Comparison of ENCODE assay signal across 22 mouse cellular contexts in the genomic region with DNA sequence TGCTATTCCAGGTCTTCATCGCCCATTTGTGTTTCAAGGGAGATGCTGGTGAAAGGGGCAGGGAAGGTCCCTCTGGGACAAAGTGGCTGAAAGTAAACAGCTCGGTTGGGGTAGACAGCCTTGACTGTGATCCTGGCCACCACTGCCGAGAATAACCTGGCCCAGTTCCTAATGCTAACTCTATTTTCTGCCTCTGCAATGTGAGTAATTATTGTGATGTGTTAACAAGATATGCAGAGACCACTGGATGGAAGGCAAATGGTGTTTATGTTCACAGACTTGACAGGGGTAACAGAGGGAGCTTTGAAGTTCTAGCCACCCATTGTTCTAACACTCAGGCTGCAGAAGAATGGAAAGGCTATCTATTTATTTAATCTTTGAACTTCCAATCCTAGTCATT. TPM values are rescaled to one million over a fixed set of nuclear protein-coding genes. Genes with fewer than 3 reads are reported as not detected.
DNase-seq lines count a peak whose midpoint lies in the region; ATAC-seq and TF ChIP-seq lines count a peak whose summit lies in the region.
"Had no signal": no experiment of that assay in that cellular context is flagged by ENCODE, and none has a peak within 500 bp of the region (broad histone marks: within the 10 kb centered on the region; RNA-seq: fewer than 3 reads in every experiment).

No protein-coding gene starts in this region.

- no peak overlapping the region for H3K9ac ChIP-seq in hindbrain, postnatal 0 days (replicated peaks; ENCODE audit: low read length)
- H3K9ac ChIP-seq in hindbrain, embryonic 12.5 days = no peak overlapping the region
- no peak overlapping the region for H3K9ac ChIP-seq in lung, embryonic 16.5 days (ENCODE audit: low read length)
- H3K9ac ChIP-seq: embryonic facial prominence, embryonic 15.5 days; hindbrain, embryonic 13.5 days had no signal

- ATAC-seq in hindbrain, postnatal 0 days = no peak
- ATAC-seq in hindbrain, embryonic 12.5 days (ENCODE audit: low FRiP score) = no peak
- ATAC-seq in lung, embryonic 16.5 days (ENCODE audit: low read depth) = peak; percentile 71
- ATAC-seq: forebrain, embryonic 14.5 days had no signal

- no peaks in the 10 kb centered on the region for H3K27me3 ChIP-seq in hindbrain, postnatal 0 days (ENCODE audit: insufficient read depth, low read length)
- no peaks in the 10 kb centered on the region for H3K27me3 ChIP-seq in hindbrain, embryonic 12.5 days
- no peaks in the 10 kb centered on the region; the same call in 1 of the 2 replicates for H3K27me3 ChIP-seq in lung, embryonic 16.5 days (ENCODE audit: control insufficient read depth, insufficient read depth, low read depth, low read length)
- H3K27me3 ChIP-seq: embryonic facial prominence, embryonic 15.5 days; hindbrain, embryonic 13.5 days had no signal

- 0 out of 2 replicates have a peak, but pooled peaks cover 3% of the 10 kb centered on the region for H3K4me1 ChIP-seq in hindbrain, postnatal 0 days (ENCODE audit: insufficient read depth, low read length)
- H3K4me1 ChIP-seq in hindbrain, embryonic 12.5 days = peaks cover 10% of the 10 kb centered on the region
- no peaks in the 10 kb centered on the region; the same call in 1 of the 2 replicates for H3K4me1 ChIP-seq in lung, embryonic 16.5 days (replicated peaks; ENCODE audit: control insufficient read depth, insufficient read depth, low read length)
- H3K4me1 ChIP-seq: embryonic facial prominence, embryonic 15.5 days had no signal

- no peak overlapping the region for H3K4me2 ChIP-seq in hindbrain, postnatal 0 days (ENCODE audit: low read depth, low read length)
- no peak overlapping the region for H3K4me2 ChIP-seq in hindbrain, embryonic 12.5 days (replicated peaks)
- no peak overlapping the region for H3K4me2 ChIP-seq in lung, embryonic 16.5 days (ENCODE audit: low read depth, low read length)
- H3K4me2 ChIP-seq: embryonic facial prominence, embryonic 15.5 days; hindbrain, embryonic 13.5 days had no signal

- peak; percentile 3 for DNase-seq in hindbrain, postnatal 0 days (ENCODE audit: low spot score)
- DNase-seq in lung, postnatal 25 days (ENCODE audit: low spot score) = peak; percentile 64
- no peak for DNase-seq in ovary, postnatal 36 days (ENCODE audit: low spot score)
- no peak for DNase-seq in retina, embryonic 14.5 days (ENCODE audit: low spot score)
- no peak for DNase-seq in cerebellum, adult 11 months
- DNase-seq: adrenal gland, adult 8-10 months; adrenal gland, postnatal 36 days; cerebellum, adult 8-10 months; cerebellum, postnatal 14 days; embryo, embryonic 11 days; gastrocnemius, adult 2 months; gastrocnemius, postnatal 25 days; heart, postnatal 10 days; heart, postnatal 4 days had no signal

- WGBS in hindbrain, postnatal 0 days = 48% methylated on average over 3 of the region's 3 CpGs
- 48% methylated on average over 3 of the region's 3 CpGs for WGBS in hindbrain, embryonic 12.5 days
- WGBS in lung, embryonic 16.5 days = 29% methylated on average over 3 of the region's 3 CpGs

- H3K36me3 ChIP-seq in hindbrain, postnatal 0 days (ENCODE audit: insufficient read depth, low read length) = no peaks in the 10 kb centered on the region
- no peaks in the 10 kb centered on the region for H3K36me3 ChIP-seq in hindbrain, embryonic 12.5 days
- no peaks in the 10 kb centered on the region for H3K36me3 ChIP-seq in lung, embryonic 16.5 days (ENCODE audit: control insufficient read depth, insufficient read depth, low read length)
- H3K36me3 ChIP-seq: embryonic facial prominence, embryonic 15.5 days; forebrain, embryonic 10.5 days; hindbrain, embryonic 13.5 days had no signal

- H3K9me3 ChIP-seq in hindbrain, postnatal 0 days (ENCODE audit: low read length) = no peaks in the 10 kb centered on the region
- no peaks in the 10 kb centered on the region for H3K9me3 ChIP-seq in hindbrain, embryonic 12.5 days (replicated peaks)
- H3K9me3 ChIP-seq in lung, embryonic 16.5 days (ENCODE audit: control insufficient read depth, low read length) = no peaks in the 10 kb centered on the region
- H3K9me3 ChIP-seq: embryonic facial prominence, embryonic 15.5 days; forebrain, embryonic 10.5 days; hindbrain, embryonic 13.5 days had no signal

- H3K27ac ChIP-seq in hindbrain, postnatal 0 days = no peak overlapping the region
- H3K27ac ChIP-seq in hindbrain, embryonic 12.5 days = no peak overlapping the region
- no peak overlapping the region for H3K27ac ChIP-seq in lung, embryonic 16.5 days (ENCODE audit: low read length)
- H3K27ac ChIP-seq: embryonic facial prominence, embryonic 15.5 days; forebrain, embryonic 10.5 days; gastrocnemius, adult 2 months; hindbrain, embryonic 13.5 days had no signal

- H3K4me3 ChIP-seq in hindbrain, postnatal 0 days (ENCODE audit: low read length) = no peak overlapping the region
- no peak overlapping the region for H3K4me3 ChIP-seq in hindbrain, embryonic 12.5 days
- H3K4me3 ChIP-seq in lung, embryonic 16.5 days (ENCODE audit: low read length) = no peak overlapping the region
- H3K4me3 ChIP-seq: embryonic facial prominence, embryonic 15.5 days; erythroblast, embryonic 14.5 days; forebrain, embryonic 10.5 days; gastrocnemius, adult 2 months; hindbrain, embryonic 13.5 days had no signal

- TF ChIP-seq CTCF in hindbrain, postnatal 0 days (IDR thresholded peaks at IDR 0.05; ENCODE audit: low read depth) = no peak

RNA-seq across cellular contexts. Expression of a gene that starts 21.9 kb away (rescaled TPM):
- 115 and 117 TPM in 2 replicates for total RNA-seq in hindbrain, postnatal 0 days (2014; rRNA removed)
- 187 and 203 TPM in 2 replicates for polyA plus RNA-seq in hindbrain, postnatal 0 days (2015; fragmentation: Nextera tagmentation; extraction: Ambion mirVana)
- polyA plus RNA-seq in hindbrain, embryonic 12.5 days (2016; fragmentation: Nextera tagmentation; extraction: Ambion mirVana) = 120 and 132 TPM in 2 replicates
- 91.7 and 96.0 TPM in 2 replicates for polyA plus RNA-seq in lung, embryonic 16.5 days (2015; fragmentation: Nextera tagmentation; extraction: Ambion mirVana)
- total RNA-seq: granulocyte monocyte progenitor cell, adult 5-6 weeks had no signal

Comparison
In these comparisons a context has a peak if more than half of its experiments do, and no peak if none do; other contexts are left out.
1. DNase-seq: peak in hindbrain, postnatal 0 days (single experiment) and lung, postnatal 25 days (single experiment); none in ovary, postnatal 36 days (single experiment), retina, embryonic 14.5 days (single experiment) and cerebellum, adult 11 months (single experiment).